Mouse (Mus musculus) cortical plate, adult 2 months (tissue): Measurements from ENCODE around the gene Rnf212.

ENCODE experiments used
- CTCF ChIP-seq: fragments of 200-500 bp; IDR thresholded peaks from 2 replicates; pipeline ENCODE4 v1.5.1; 2011; ENCODE audit warnings: mild to moderate bottlenecking, control low read depth, low read length; ENCODE audit not compliant: insufficient read depth; ENCODE audit errors: extremely low read depth
- POLR2A ChIP-seq: fragments of 200-500 bp; IDR thresholded peaks from 2 replicates; pipeline ENCODE4 v1.6.1; 2011; ENCODE audit warnings: mild to moderate bottlenecking, low read length, control low read depth; ENCODE audit not compliant: insufficient read depth; ENCODE audit errors: extremely low read depth

DNA sequence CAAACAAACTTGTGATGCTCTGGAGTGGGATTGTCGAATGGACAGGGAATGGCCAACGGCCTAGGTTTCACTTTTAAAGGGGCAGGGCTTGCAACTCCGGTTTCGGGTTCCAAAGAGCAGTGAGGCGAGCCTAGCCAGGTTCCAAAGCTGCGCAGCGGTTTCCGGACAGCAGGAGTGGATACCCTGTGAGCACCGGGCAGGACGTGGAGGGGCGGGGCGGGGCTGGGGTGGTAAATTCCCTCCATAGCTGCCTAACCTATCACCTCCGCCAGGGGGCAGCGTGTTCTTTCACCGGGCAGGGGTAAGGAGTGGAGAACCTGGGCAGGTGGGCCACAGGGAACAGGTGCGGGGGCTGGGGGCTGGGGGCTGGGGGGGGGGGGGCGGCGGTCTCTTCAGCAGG lies 82.5 kb downstream of the Rnf212 start, which contains the start of gene Fgfrl1:
- no peak for TF ChIP-seq POLR2A
- 0 out of 2 replicates have a peak, but pooled peaks have one; percentile 10 for TF ChIP-seq CTCF
